In genomic region chr3:151307975-151308374, GRCm38 (mm10) we compare ENCODE assay signal across 18 mouse cellular contexts.
"Had no signal": no experiment of that assay in that cellular context is flagged by ENCODE, and none has a peak within 500 bp of the region (broad histone marks: within the 10 kb centered on the region; RNA-seq: fewer than 3 reads in every experiment).

No protein-coding gene starts in this region.

- DNase-seq: lung, adult 18-20 months; lung, embryonic 14.5 days; lung, postnatal 10 days; lung, postnatal 4 days; retina, postnatal 1 day; right cerebral cortex, adult 18-20 months; right cerebral cortex, postnatal 25 days; right cerebral cortex, postnatal 4 days; spleen, adult 18-20 months; thymus, adult 18-20 months; thymus, postnatal 14 days; thymus, postnatal 36 days had no signal

- H3K27ac ChIP-seq: liver, embryonic 14.5 days; midbrain, embryonic 10.5 days; midbrain, embryonic 13.5 days; neural tube, embryonic 13.5 days; neural tube, embryonic 15.5 days had no signal

- H3K9ac ChIP-seq: liver, embryonic 14.5 days; lung, embryonic 14.5 days; midbrain, embryonic 13.5 days; neural tube, embryonic 13.5 days; neural tube, embryonic 15.5 days had no signal

- ATAC-seq: midbrain, embryonic 13.5 days had no signal

- H3K4me3 ChIP-seq: midbrain, embryonic 10.5 days; midbrain, embryonic 13.5 days; myocyte; neural tube, embryonic 13.5 days; neural tube, embryonic 15.5 days had no signal

- H3K4me2 ChIP-seq: lung, embryonic 14.5 days; midbrain, embryonic 13.5 days; neural tube, embryonic 13.5 days; neural tube, embryonic 15.5 days had no signal

- H3K36me3 ChIP-seq: midbrain, embryonic 10.5 days; midbrain, embryonic 13.5 days; neural tube, embryonic 13.5 days; neural tube, embryonic 15.5 days had no signal

- H3K27me3 ChIP-seq: midbrain, embryonic 13.5 days; neural tube, embryonic 13.5 days; neural tube, embryonic 15.5 days had no signal

- H3K4me1 ChIP-seq: midbrain, embryonic 10.5 days; midbrain, embryonic 13.5 days; neural tube, embryonic 13.5 days; neural tube, embryonic 15.5 days had no signal

- H3K9me3 ChIP-seq: midbrain, embryonic 10.5 days; midbrain, embryonic 13.5 days; neural tube, embryonic 13.5 days; neural tube, embryonic 15.5 days had no signal
